Mouse (Mus musculus) urinary bladder, adult 2 months (tissue): ENCODE measurements around the gene Rhobtb1. TPM values are rescaled to one million over a fixed set of nuclear protein-coding genes. Genes with fewer than 3 reads are reported as not detected.

Experiments
- DNase-seq: peaks from one replicate; pipeline ENCODE4 v3.0.0; 2022; ENCODE audit warnings: low spot score
- polyA plus RNA-seq: library from polyadenylated mRNA; depleted of rRNA; stranded (reverse); fragments of >200 nt; gene quantifications from 2 replicates; pipeline ENCODE4 v1.2.3, GENCODE M21; 2012

The Rhobtb1 gene
- polyA plus RNA-seq, 1 experiment: 14.0 TPM

- no peak for DNase-seq
These were observed 124.9 kb downstream of the Rhobtb1 start for GRCm38 (mm10) chr10:69275811-69276775.

GRCm38 (mm10) chr10:69276920-69277435, 125.7 kb downstream of the Rhobtb1 start:
- DNase-seq: no peak

GRCm38 (mm10) chr10:69278764-69279606, 127.8 kb downstream of the Rhobtb1 start:
- no peak for DNase-seq

- DNase-seq: no peak
These were observed 128.4 kb downstream of the Rhobtb1 start for GRCm38 (mm10) chr10:69279607-69279978.

GRCm38 (mm10) chr10:69286939-69287338, 135.7 kb downstream of the Rhobtb1 start:
- DNase-seq: no peak

GRCm38 (mm10) chr10:69288086-69288485, 136.9 kb downstream of the Rhobtb1 start:
- DNase-seq: no peak

- DNase-seq: no peak
These were observed 137.5 kb downstream of the Rhobtb1 start for GRCm38 (mm10) chr10:69288720-69289119.

GRCm38 (mm10) chr10:69290736-69291135, 139.5 kb downstream of the Rhobtb1 start:
- DNase-seq: no peak

GRCm38 (mm10) chr10:69295919-69296318, 144.7 kb downstream of the Rhobtb1 start:
- no peak for DNase-seq

GRCm38 (mm10) chr10:69299985-69300384, 148.8 kb downstream of the Rhobtb1 start:
- no peak for DNase-seq

- no peak for DNase-seq
These were observed 151.4 kb downstream of the Rhobtb1 start for GRCm38 (mm10) chr10:69302667-69303066.

GRCm38 (mm10) chr10:69304819-69305218, 153.6 kb downstream of the Rhobtb1 start:
- no peak for DNase-seq

GRCm38 (mm10) chr10:69305600-69305999, 154.4 kb downstream of the Rhobtb1 start:
- no peak for DNase-seq

- peak; percentile 47 for DNase-seq
These were observed 155.0 kb downstream of the Rhobtb1 start for GRCm38 (mm10) chr10:69306205-69306604.

- no peak for DNase-seq
These were observed 155.8 kb downstream of the Rhobtb1 start for GRCm38 (mm10) chr10:69307067-69307466.

GRCm38 (mm10) chr10:69309109-69309508, 157.9 kb downstream of the Rhobtb1 start:
- DNase-seq: no peak

GRCm38 (mm10) chr10:69311867-69312266, 160.6 kb downstream of the Rhobtb1 start:
- DNase-seq: no peak

GRCm38 (mm10) chr10:69313944-69314343, 162.7 kb downstream of the Rhobtb1 start:
- no peak for DNase-seq

- DNase-seq: no peak
These were observed 167.3 kb downstream of the Rhobtb1 start for GRCm38 (mm10) chr10:69318514-69318913.

- peak; percentile 52 for DNase-seq
These were observed 169.7 kb downstream of the Rhobtb1 start for GRCm38 (mm10) chr10:69320667-69321518.

GRCm38 (mm10) chr10:69321519-69322035, 170.3 kb downstream of the Rhobtb1 start:
- DNase-seq: no peak
